In genomic region chr9:31587671-31588070, GRCm38 (mm10) we compare ENCODE assay signal across 25 mouse cellular contexts.
DNase-seq lines count a peak whose midpoint lies in the region; ATAC-seq lines count a peak whose summit lies in the region.
"Had no signal": no experiment of that assay in that cellular context is flagged by ENCODE, and none has a peak within 500 bp of the region (broad histone marks: within the 10 kb centered on the region; RNA-seq: fewer than 3 reads in every experiment).

No protein-coding gene starts in this region.

- H3K4me1 ChIP-seq in kidney, embryonic 15.5 days = no peaks in the 10 kb centered on the region
- H3K4me1 ChIP-seq: embryonic facial prominence, embryonic 10.5 days; embryonic facial prominence, embryonic 12.5 days had no signal

- H3K27me3 ChIP-seq in kidney, embryonic 15.5 days = no peaks in the 10 kb centered on the region; the same call in 1 of the 2 replicates
- H3K27me3 ChIP-seq: CH12.LX; embryonic facial prominence, embryonic 12.5 days; forebrain, embryonic 13.5 days had no signal

- H3K36me3 ChIP-seq in kidney, embryonic 15.5 days = no peaks in the 10 kb centered on the region
- H3K36me3 ChIP-seq: embryonic facial prominence, embryonic 10.5 days; embryonic facial prominence, embryonic 12.5 days; G1E had no signal

- no peak overlapping the region for H3K27ac ChIP-seq in kidney, embryonic 15.5 days
- H3K27ac ChIP-seq: embryonic facial prominence, embryonic 10.5 days; embryonic facial prominence, embryonic 12.5 days; forebrain, embryonic 13.5 days had no signal

- no peak overlapping the region for H3K4me3 ChIP-seq in kidney, embryonic 15.5 days (replicated peaks)
- H3K4me3 ChIP-seq: embryonic facial prominence, embryonic 10.5 days; embryonic facial prominence, embryonic 12.5 days; forebrain, embryonic 13.5 days had no signal

- intact Hi-C loops in heart, postnatal 36 days (cut with DNase I) = no loop called here

- DNase-seq in heart, adult 11 months = peak; percentile 53
- DNase-seq in heart, postnatal 36 days = no peak
- peak; percentile 14 for DNase-seq in kidney, adult 18-20 months
- no peak for DNase-seq in kidney, postnatal 14 days
- DNase-seq in kidney, adult 8-10 months = peak; percentile 47 to 66
- peak; percentile 20 to 45 for DNase-seq in kidney, postnatal 36 days
- no peak for DNase-seq in kidney, postnatal 25 days
- DNase-seq: adrenal gland, adult 8-10 months; adrenal gland, postnatal 14 days; adrenal gland, postnatal 36 days; B cell, adult 2 months; cerebellum, adult 11-12 months; cerebellum, adult 2 months; cerebellum, adult 9-10 months; cerebellum, postnatal 10 days; cerebellum, postnatal 25 days had no signal

- no peak overlapping the region for H3K4me2 ChIP-seq in kidney, embryonic 15.5 days
- H3K4me2 ChIP-seq: embryonic facial prominence, embryonic 12.5 days; forebrain, embryonic 13.5 days had no signal

- ATAC-seq in kidney, embryonic 15.5 days (replicated peaks; ENCODE audit: low FRiP score) = no peak
- ATAC-seq: activated CD4-positive, CD25-positive, alpha-beta regulatory T cell, adult 4 months; CD4-positive, CD25-positive, alpha-beta regulatory T cell, adult 4 months; forebrain, embryonic 13.5 days; Patski had no signal

- no peaks in the 10 kb centered on the region for H3K9me3 ChIP-seq in kidney, embryonic 15.5 days (replicated peaks)
- H3K9me3 ChIP-seq: embryonic facial prominence, embryonic 10.5 days; embryonic facial prominence, embryonic 12.5 days; forebrain, embryonic 13.5 days had no signal

- H3K9ac ChIP-seq in kidney, embryonic 15.5 days = no peak overlapping the region
- H3K9ac ChIP-seq: embryonic facial prominence, embryonic 12.5 days; forebrain, embryonic 13.5 days had no signal

Comparison
In these comparisons a context has a peak if more than half of its experiments do, and no peak if none do; other contexts are left out.
1. DNase-seq: peak in heart, adult 11 months (single experiment), kidney, adult 18-20 months (single experiment), kidney, adult 8-10 months (2 of 2) and kidney, postnatal 36 days (2 of 2); none in heart, postnatal 36 days (0 of 2), kidney, postnatal 14 days (single experiment) and kidney, postnatal 25 days (0 of 2).